Mouse (Mus musculus): ENCODE data around the gene Id1.

DNA sequence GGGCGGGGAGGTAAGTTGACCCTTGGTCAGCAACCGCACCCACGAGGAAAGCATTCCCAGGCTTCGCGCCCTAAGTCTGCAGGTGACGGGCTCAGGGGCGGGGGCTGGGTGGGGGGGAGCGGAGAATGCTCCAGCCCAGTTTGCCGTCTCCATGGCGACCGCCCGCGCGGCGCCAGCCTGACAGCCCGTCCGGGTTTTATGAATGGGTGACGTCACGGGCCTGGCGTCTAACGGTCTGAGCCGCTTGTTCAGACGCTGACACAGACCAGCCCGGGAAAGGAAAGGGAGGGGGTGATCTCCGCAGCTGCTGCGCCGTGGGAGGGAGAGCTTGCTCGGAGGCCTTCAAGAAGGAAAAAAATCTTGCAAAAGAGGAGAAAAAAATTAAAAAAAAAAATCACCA is 1.1 kb upstream of the Id1 start:
- TF ChIP-seq CTCF (IDR thresholded peaks at IDR 0.05; ENCODE audit: extremely low read depth, insufficient read depth, insufficient read length, insufficient replicate concordance) (no peak), POLR2A (IDR thresholded peaks at IDR 0.05; ENCODE audit: low read depth, low read length) (no peak)
